Mouse (Mus musculus) layer of hippocampus, adult 11-12 months (tissue): Measurements from ENCODE around the gene Mbnl1.

Source experiments
- DNase-seq: peaks from one replicate; pipeline ENCODE4 v3.0.0; 2022; ENCODE audit warnings: low spot score

Gene Mbnl1

GRCm38 (mm10) chr3:60569781-60570180 lies 97.2 kb downstream of the Mbnl1 start:
- no peak for DNase-seq

GRCm38 (mm10) chr3:60570491-60571022 lies 97.9 kb downstream of the Mbnl1 start:
- DNase-seq, result no peak

- no peak for DNase-seq
Observed at GRCm38 (mm10) chr3:60571493-60571892, 98.9 kb downstream of the Mbnl1 start.

- no peak for DNase-seq
Observed at GRCm38 (mm10) chr3:60574199-60574598, 101.6 kb downstream of the Mbnl1 start.

GRCm38 (mm10) chr3:60574849-60575524 lies 102.4 kb downstream of the Mbnl1 start:
- no peak for DNase-seq

GRCm38 (mm10) chr3:60575945-60576344 lies 103.3 kb downstream of the Mbnl1 start:
- DNase-seq, result no peak

- no peak for DNase-seq
Observed at GRCm38 (mm10) chr3:60576366-60577046, 103.9 kb downstream of the Mbnl1 start.

GRCm38 (mm10) chr3:60579880-60580279 lies 107.2 kb downstream of the Mbnl1 start:
- DNase-seq, result no peak

GRCm38 (mm10) chr3:60580699-60581098 lies 108.1 kb downstream of the Mbnl1 start:
- DNase-seq, result no peak

- no peak for DNase-seq
Observed at GRCm38 (mm10) chr3:60582154-60582553, 109.5 kb downstream of the Mbnl1 start.

- no peak for DNase-seq
Observed at GRCm38 (mm10) chr3:60582620-60583019, 110.0 kb downstream of the Mbnl1 start.

GRCm38 (mm10) chr3:60584704-60585103 lies 112.1 kb downstream of the Mbnl1 start:
- no peak for DNase-seq

GRCm38 (mm10) chr3:60586046-60586445 lies 113.4 kb downstream of the Mbnl1 start:
- DNase-seq, result no peak

- no peak for DNase-seq
Observed at GRCm38 (mm10) chr3:60587149-60587548, 114.5 kb downstream of the Mbnl1 start.

- DNase-seq, result no peak
Observed at GRCm38 (mm10) chr3:60589361-60589760, 116.7 kb downstream of the Mbnl1 start.

- no peak for DNase-seq
Observed at GRCm38 (mm10) chr3:60595606-60596005, 123.0 kb downstream of the Mbnl1 start.

- DNase-seq, result no peak
Observed at GRCm38 (mm10) chr3:60596985-60597384, 124.4 kb downstream of the Mbnl1 start.

GRCm38 (mm10) chr3:60601686-60602085 lies 129.1 kb downstream of the Mbnl1 start:
- DNase-seq, result peak; percentile 86

GRCm38 (mm10) chr3:60602923-60603549 lies 130.4 kb downstream of the Mbnl1 start:
- no peak for DNase-seq

- DNase-seq, result no peak
Observed at GRCm38 (mm10) chr3:60603637-60604036, 131.0 kb downstream of the Mbnl1 start.

- DNase-seq, result no peak
Observed at GRCm38 (mm10) chr3:60604205-60604604, 131.6 kb downstream of the Mbnl1 start.

GRCm38 (mm10) chr3:60608952-60609403 lies 136.3 kb downstream of the Mbnl1 start:
- DNase-seq, result peak; percentile 36

- DNase-seq, result peak; percentile 76
Observed at GRCm38 (mm10) chr3:60611839-60612238, 139.2 kb downstream of the Mbnl1 start.
